Mouse (Mus musculus) gastrocnemius, adult 2 months (tissue): ENCODE data around the gene Eml4. TPM values are rescaled to one million over a fixed set of nuclear protein-coding genes. Genes with fewer than 3 reads are reported as not detected.
A peak's percentile ranks its signal among the peaks of the same experiment; 100 is the strongest.

ENCODE experiments used
- DNase-seq: peaks from one replicate; pipeline ENCODE4 v3.0.0; 2022
- H3K27ac ChIP-seq: fragments of 200-600 bp; 2 replicates; pipeline ENCODE4 v1.8.1; 2022; ENCODE audit warnings: mild to moderate bottlenecking
- H3K4me3 ChIP-seq: fragments of 200-600 bp; 2 replicates; pipeline ENCODE4 v1.8.1; 2022; ENCODE audit warnings: mild to moderate bottlenecking, moderate library complexity
- CTCF ChIP-seq: fragments of 200-600 bp; IDR thresholded peaks from 2 replicates; pipeline ENCODE4 v1.8.1; 2022; ENCODE audit warnings: antibody characterized with exemption, mild to moderate bottlenecking, moderate library complexity
- intact Hi-C: fragments of 180-260 bp; cut with DNase I; formaldehyde crosslinking; loops from one replicate; pipeline ENCODE4 v1.15.1; 2025
- total RNA-seq, 2 experiments: library from RNA; stranded (reverse); gene quantifications; 2 replicates each; pipeline ENCODE4 v1.2.3; 2021

The Eml4 gene
- total RNA-seq, 2 experiments from 2014 or later: 1.8 to 2.6 TPM

GRCm38 (mm10) chr17:83375848-83376247 lies 25.1 kb downstream of the Eml4 start:
- Histone ChIP-seq H3K27ac (no peak overlapping the region), H3K4me3 (no peak overlapping the region)
- DNase-seq: no peak
- no peak for TF ChIP-seq CTCF
- intact Hi-C loops: no loop called here

- DNase-seq: no peak
- no peak overlapping the region for H3K27ac ChIP-seq
- no peak for TF ChIP-seq CTCF
- intact Hi-C loops: no loop called here
- no peak overlapping the region for H3K4me3 ChIP-seq
Measured at GRCm38 (mm10) chr17:83376801-83377200, 26.1 kb downstream of the Eml4 start.

GRCm38 (mm10) chr17:83377755-83378443 lies 27.2 kb downstream of the Eml4 start:
- H3K4me3 ChIP-seq: no peak overlapping the region
- intact Hi-C loops: no loop called here
- no peak for TF ChIP-seq CTCF
- no peak overlapping the region for H3K27ac ChIP-seq
- DNase-seq: no peak

- no peak for TF ChIP-seq CTCF
- no peak overlapping the region for H3K27ac ChIP-seq
- DNase-seq: no peak
- no peak overlapping the region for H3K4me3 ChIP-seq
- intact Hi-C loops: no loop called here
Measured at GRCm38 (mm10) chr17:83378444-83378762, 27.7 kb downstream of the Eml4 start.

- Histone ChIP-seq H3K27ac (no peak overlapping the region), H3K4me3 (no peak overlapping the region)
- intact Hi-C loops: no loop called here
- DNase-seq: no peak
- TF ChIP-seq CTCF: no peak
Measured at GRCm38 (mm10) chr17:83379366-83379765, 28.6 kb downstream of the Eml4 start.

- no peak overlapping the region for H3K27ac ChIP-seq
- DNase-seq: no peak
- intact Hi-C loops: no loop called here
- no peak overlapping the region for H3K4me3 ChIP-seq
- TF ChIP-seq CTCF: no peak
Measured at GRCm38 (mm10) chr17:83379791-83380190, 29.1 kb downstream of the Eml4 start.

- no peak for DNase-seq
- no peak for TF ChIP-seq CTCF
- no peak overlapping the region for H3K27ac ChIP-seq
- intact Hi-C loops: no loop called here
- H3K4me3 ChIP-seq: no peak overlapping the region
Measured at GRCm38 (mm10) chr17:83382752-83383151, 32.0 kb downstream of the Eml4 start.

- H3K4me3 ChIP-seq: no peak overlapping the region
- DNase-seq: no peak
- TF ChIP-seq CTCF: no peak
- intact Hi-C loops: no loop called here
- no peak overlapping the region; the same call in 1 of the 2 replicates for H3K27ac ChIP-seq
Measured at GRCm38 (mm10) chr17:83384981-83385380, 34.2 kb downstream of the Eml4 start.

GRCm38 (mm10) chr17:83387161-83387560 lies 36.4 kb downstream of the Eml4 start:
- DNase-seq: no peak
- TF ChIP-seq CTCF: peak; percentile 22
- no peak overlapping the region for H3K4me3 ChIP-seq
- intact Hi-C loops: no loop called here
- no peak overlapping the region for H3K27ac ChIP-seq

- Histone ChIP-seq H3K27ac (no peak overlapping the region), H3K4me3 (no peak overlapping the region)
- intact Hi-C loops: no loop called here
- TF ChIP-seq CTCF: no peak
- no peak for DNase-seq
Measured at GRCm38 (mm10) chr17:83394013-83394412, 43.3 kb downstream of the Eml4 start.

- intact Hi-C loops: no loop called here
- Histone ChIP-seq H3K27ac (peak overlapping the region; percentile 49), H3K4me3 (no peak overlapping the region)
- no peak for DNase-seq
- TF ChIP-seq CTCF: no peak
Measured at GRCm38 (mm10) chr17:83397571-83398100, 46.9 kb downstream of the Eml4 start.

- intact Hi-C loops: no loop called here
- DNase-seq: no peak
- Histone ChIP-seq H3K4me3 (no peak overlapping the region), H3K27ac (no peak overlapping the region)
- no peak for TF ChIP-seq CTCF
Measured at GRCm38 (mm10) chr17:83398756-83399155, 48.0 kb downstream of the Eml4 start.

- Histone ChIP-seq H3K4me3 (no peak overlapping the region), H3K27ac (no peak overlapping the region)
- intact Hi-C loops: no loop called here
- TF ChIP-seq CTCF: no peak
- no peak for DNase-seq
Measured at GRCm38 (mm10) chr17:83430607-83431006, 79.9 kb downstream of the Eml4 start.

GRCm38 (mm10) chr17:83443406-83443805 lies 92.7 kb downstream of the Eml4 start:
- Histone ChIP-seq H3K4me3 (no peak overlapping the region), H3K27ac (no peak overlapping the region)

More at GRCm38 (mm10) chr17:83443406-83443805, 92.7 kb downstream of the Eml4 start:
- intact Hi-C loops: no loop called here
- no peak for TF ChIP-seq CTCF
- DNase-seq: no peak
